Mouse (Mus musculus) lung, postnatal 0 days (tissue): Measurements from ENCODE around the gene Tmem252.

Experiments used
- CTCF ChIP-seq: IDR thresholded peaks from 2 replicates; pipeline ENCODE4 v1.5.1; 2016; ENCODE audit warnings: antibody characterized with exemption, mild to moderate bottlenecking
- EP300 ChIP-seq: IDR thresholded peaks from 2 replicates; pipeline ENCODE4 v1.6.1; 2016; ENCODE audit warnings: antibody characterized with exemption, mild to moderate bottlenecking, control low read depth

GRCm38 (mm10) chr19:24652342-24653019 lies 21.3 kb upstream of the Tmem252 start:
- TF ChIP-seq EP300: no peak
- TF ChIP-seq CTCF: no peak
